Mouse (Mus musculus) liver, adult 2 months (tissue): ENCODE measurements around the gene Igf2bp3. TPM values are rescaled to one million over a fixed set of nuclear protein-coding genes. Genes with fewer than 3 reads are reported as not detected.

Source experiments
- DNase-seq: peaks from one replicate; pipeline ENCODE4 v3.0.0-alpha.2; 2011; ENCODE audit warnings: low read depth, low spot score; ENCODE audit errors: extremely low read depth
- H3K27ac ChIP-seq: fragments of 200-500 bp; replicated peaks from 2 replicates; pipeline ENCODE4 v1.5.1; 2012; ENCODE audit warnings: low read depth, mild to moderate bottlenecking, control low read depth, inconsistent platforms, low read length; ENCODE audit not compliant: insufficient read depth
- H3K27me3 ChIP-seq: fragments of 200-500 bp; 2 replicates; pipeline ENCODE4 v1.6.1; 2012; ENCODE audit warnings: mild to moderate bottlenecking, moderate library complexity, low read length, inconsistent platforms; ENCODE audit not compliant: control insufficient read depth, insufficient read depth
- H3K36me3 ChIP-seq: fragments of 200-500 bp; 2 replicates; pipeline ENCODE4 v1.6.1; 2012; ENCODE audit warnings: low read length, inconsistent platforms; ENCODE audit not compliant: control insufficient read depth, insufficient read depth
- H3K4me1 ChIP-seq: fragments of 200-500 bp; 2 replicates; pipeline ENCODE4 v1.6.1; 2011; ENCODE audit warnings: low read length; ENCODE audit not compliant: control insufficient read depth, insufficient read depth
- H3K4me3 ChIP-seq: fragments of 200-500 bp; 2 replicates; pipeline ENCODE4 v1.5.1; 2011; ENCODE audit warnings: low read depth, mild to moderate bottlenecking, control low read depth, low read length, moderate library complexity; ENCODE audit not compliant: insufficient read depth
- H3K79me2 ChIP-seq: fragments of 200-500 bp; 2 replicates; pipeline ENCODE4 v1.6.1; 2012; ENCODE audit warnings: inconsistent platforms, mild to moderate bottlenecking, low read length, moderate library complexity; ENCODE audit not compliant: control insufficient read depth, insufficient read depth
- H3K9ac ChIP-seq: fragments of 200-500 bp; 2 replicates; pipeline ENCODE4 v1.6.1; 2012; ENCODE audit warnings: low read depth, mild to moderate bottlenecking, control low read depth, inconsistent platforms, low read length
- CTCF ChIP-seq: fragments of 200-500 bp; IDR thresholded peaks from 2 replicates; pipeline ENCODE4 v1.5.1; 2011; ENCODE audit warnings: low read depth, low read length, control low read depth
- POLR2A ChIP-seq: fragments of 200-500 bp; IDR thresholded peaks from 2 replicates; pipeline ENCODE4 v1.6.1; 2011; ENCODE audit warnings: low read length, control low read depth; ENCODE audit not compliant: insufficient read depth; ENCODE audit errors: extremely low read depth
- WGBS: fragments of 180-500 bp; shearing (Covaris S2); methylation state at CpG from one replicate; pipeline ENCODE4 v1.1.7; 2018; 5-methylcytosine and 5-hydroxymethylcytosine counted together
- polyA plus RNA-seq: library from polyadenylated mRNA; depleted of rRNA; stranded (reverse); fragments of >200 nt; gene quantifications from 2 replicates; pipeline ENCODE4 v1.2.3, GENCODE M21; 2012
- total RNA-seq: library from RNA; depleted of rRNA; stranded (reverse); fragments of >200 nt; gene quantifications from 2 replicates; pipeline ENCODE4 v1.2.3, GENCODE M21; 2014

Igf2bp3 gene
- total and polyA plus RNA-seq, 2 experiments = 0.21 to 0.46 TPM

GRCm38 (mm10) chr6:49116241-49116640 lies 98.5 kb downstream of the Igf2bp3 start:
- Histone ChIP-seq H3K79me2 (no peaks in the 10 kb centered on the region), H3K4me1 (no peaks in the 10 kb centered on the region), H3K27me3 (no peaks in the 10 kb centered on the region), H3K9ac (no peak overlapping the region), H3K36me3 (no peaks in the 10 kb centered on the region), H3K27ac (no peak overlapping the region), H3K4me3 (no peak overlapping the region)
- WGBS = 68% methylated on average over 8 of the region's 8 CpGs
- no peak for DNase-seq
- TF ChIP-seq CTCF = no peak
- TF ChIP-seq POLR2A = no peak

GRCm38 (mm10) chr6:49115550-49115949 lies 99.2 kb downstream of the Igf2bp3 start:
- H3K4me3 ChIP-seq = no peak overlapping the region
- no peak overlapping the region for H3K9ac ChIP-seq
- no peaks in the 10 kb centered on the region for H3K79me2 ChIP-seq
- DNase-seq = no peak
- WGBS = 85% methylated on average over 5 of the region's 5 CpGs
- no peaks in the 10 kb centered on the region for H3K27me3 ChIP-seq
- no peak overlapping the region for H3K27ac ChIP-seq
- no peaks in the 10 kb centered on the region for H3K36me3 ChIP-seq
- H3K4me1 ChIP-seq = no peaks in the 10 kb centered on the region
- TF ChIP-seq CTCF (no peak), POLR2A (no peak)

- Histone ChIP-seq H3K4me3 (no peak overlapping the region), H3K79me2 (no peaks in the 10 kb centered on the region), H3K9ac (no peak overlapping the region), H3K36me3 (no peaks in the 10 kb centered on the region), H3K27me3 (no peaks in the 10 kb centered on the region), H3K27ac (no peak overlapping the region), H3K4me1 (0 out of 2 replicates have a peak, but pooled peaks cover 3% of the 10 kb centered on the region)
- no peak for TF ChIP-seq POLR2A
- TF ChIP-seq CTCF = no peak
- DNase-seq = no peak
- 88% methylated on average over 6 of the region's 6 CpGs for WGBS
These were observed 100.3 kb downstream of the Igf2bp3 start for GRCm38 (mm10) chr6:49114457-49114856.

GRCm38 (mm10) chr6:49113895-49114294 lies 100.9 kb downstream of the Igf2bp3 start:
- Histone ChIP-seq H3K27ac (no peak overlapping the region), H3K36me3 (no peaks in the 10 kb centered on the region), H3K9ac (no peak overlapping the region), H3K79me2 (no peaks in the 10 kb centered on the region), H3K4me1 (0 out of 2 replicates have a peak, but pooled peaks cover 4% of the 10 kb centered on the region), H3K4me3 (no peak overlapping the region), H3K27me3 (no peaks in the 10 kb centered on the region)
- DNase-seq = no peak
- 97% methylated on average over 7 of the region's 7 CpGs for WGBS
- TF ChIP-seq POLR2A = no peak
- TF ChIP-seq CTCF = no peak

GRCm38 (mm10) chr6:49109196-49109595 lies 105.6 kb downstream of the Igf2bp3 start:
- Histone ChIP-seq H3K27ac (no peak overlapping the region), H3K79me2 (no peaks in the 10 kb centered on the region), H3K4me3 (no peak overlapping the region), H3K4me1 (0 out of 2 replicates have a peak, but pooled peaks cover 4% of the 10 kb centered on the region), H3K9ac (no peak overlapping the region), H3K27me3 (no peaks in the 10 kb centered on the region), H3K36me3 (no peaks in the 10 kb centered on the region)
- DNase-seq = no peak
- 99% methylated on average over 2 of the region's 2 CpGs for WGBS
- TF ChIP-seq CTCF (no peak), POLR2A (no peak)

GRCm38 (mm10) chr6:49106746-49107500 lies 107.8 kb downstream of the Igf2bp3 start:
- no peak overlapping the region for H3K27ac ChIP-seq
- no peak for DNase-seq
- H3K36me3 ChIP-seq = no peaks in the 10 kb centered on the region
- no peaks in the 10 kb centered on the region for H3K27me3 ChIP-seq
- no peak overlapping the region for H3K9ac ChIP-seq
- WGBS = 89% methylated on average over 15 of the region's 15 CpGs
- no peak for TF ChIP-seq POLR2A
- TF ChIP-seq CTCF = no peak
- H3K4me3 ChIP-seq = no peak overlapping the region
- 0 out of 2 replicates have a peak, but pooled peaks cover 4% of the 10 kb centered on the region for H3K4me1 ChIP-seq
- H3K79me2 ChIP-seq = no peaks in the 10 kb centered on the region
